Mouse (Mus musculus) G1E-ER4 (cell line): ENCODE data around the gene Saal1. TPM values are rescaled to one million over a fixed set of nuclear protein-coding genes. Genes with fewer than 3 reads are reported as not detected.
"Not testable (repeated sequence)": the region's sequence is repeated elsewhere in the genome, so short reads cannot be mapped to it uniquely, and the experiment has no call there.

Experiments used
- GATA1 ChIP-seq: IDR thresholded peaks from one replicate; pipeline ENCODE4 v1.8.0; 2012; ENCODE audit warnings: low read length, inconsistent platforms
- polyA plus RNA-seq: library from polyadenylated mRNA; stranded (reverse); fragments of >175 nt; gene quantifications from 2 replicates; pipeline ENCODE4 v1.2.3, GENCODE M21; 2012

The Saal1 gene
- 4.4 and 5.2 TPM in 2 replicates for polyA plus RNA-seq

- no peak for TF ChIP-seq GATA1
Measured at GRCm38 (mm10) chr7:46710390-46710844, at the start of gene Saal1. Gene Saal1 (minus strand): TSS chr7:46710680.

GRCm38 (mm10) chr7:46751490-46751889 lies 41.0 kb upstream of the Saal1 start, which contains the start of gene Saa2:
Gene Saa2 (plus strand): TSS chr7:46751790.
- TF ChIP-seq GATA1: no peak

GRCm38 (mm10) chr7:46748459-46748858 lies 38.0 kb upstream of the Saal1 start:
- no peak for TF ChIP-seq GATA1

- TF ChIP-seq GATA1: no peak
Measured at GRCm38 (mm10) chr7:46746381-46746780, 35.9 kb upstream of the Saal1 start.

GRCm38 (mm10) chr7:46745816-46746215 lies 35.3 kb upstream of the Saal1 start:
- TF ChIP-seq GATA1: no peak

GRCm38 (mm10) chr7:46742880-46743279 lies 32.4 kb upstream of the Saal1 start, which contains the start of gene Saa1:
Gene Saa1 (minus strand): TSS chr7:46742980.
- TF ChIP-seq GATA1: not testable (repeated sequence)

- TF ChIP-seq GATA1: no peak
Measured at GRCm38 (mm10) chr7:46738561-46739460, 28.3 kb upstream of the Saal1 start.

- no peak for TF ChIP-seq GATA1
Measured at GRCm38 (mm10) chr7:46734983-46735382, 24.5 kb upstream of the Saal1 start.

GRCm38 (mm10) chr7:46732458-46732857 lies 22.0 kb upstream of the Saal1 start, which contains the start of gene Saa4:
Gene Saa4 (minus strand): TSS chr7:46732603.
- TF ChIP-seq GATA1: no peak

- no peak for TF ChIP-seq GATA1
Measured at GRCm38 (mm10) chr7:46727584-46727983, 17.1 kb upstream of the Saal1 start.

GRCm38 (mm10) chr7:46724396-46724795 lies 13.9 kb upstream of the Saal1 start:
- TF ChIP-seq GATA1: no peak

GRCm38 (mm10) chr7:46723849-46724248 lies 13.4 kb upstream of the Saal1 start:
- TF ChIP-seq GATA1: no peak

- TF ChIP-seq GATA1: no peak
Measured at GRCm38 (mm10) chr7:46723354-46723753, 12.9 kb upstream of the Saal1 start.

- no peak for TF ChIP-seq GATA1
Measured at GRCm38 (mm10) chr7:46720460-46720859, 10.0 kb upstream of the Saal1 start.

- no peak for TF ChIP-seq GATA1
Measured at GRCm38 (mm10) chr7:46719526-46719925, 9.0 kb upstream of the Saal1 start.

- TF ChIP-seq GATA1: no peak
Measured at GRCm38 (mm10) chr7:46718591-46719270, 8.3 kb upstream of the Saal1 start.
